Mouse (Mus musculus): Measurements from ENCODE around the gene Olfr575.

- TF ChIP-seq POLR2A (IDR thresholded peaks at IDR 0.05; ENCODE audit: control insufficient read depth, low read depth, low read length) (no peak), CTCF (IDR thresholded peaks at IDR 0.05; ENCODE audit: control insufficient read depth, insufficient read depth, insufficient replicate concordance, low read depth, low read length) (no peak)
These were observed 31.5 kb downstream of the Olfr575 start for GRCm38 (mm10) chr7:102927105-102927504.

Data from testis, adult 2 months (tissue).